Comparison of ENCODE assay signal across 7 mouse cellular contexts in genomic region chr7:30220008-30220356, GRCm38 (mm10). TPM values are rescaled to one million over a fixed set of nuclear protein-coding genes. Genes with fewer than 3 reads are reported as not detected.
DNase-seq lines count a peak whose midpoint lies in the region; ATAC-seq and TF ChIP-seq lines count a peak whose summit lies in the region.

No protein-coding gene starts in this region.

- H3K27ac ChIP-seq in CH12.LX (ENCODE audit: insufficient read depth, low read depth) = no peak overlapping the region
- H3K27ac ChIP-seq in bone marrow, adult 2 months (ENCODE audit: control insufficient read depth, insufficient read depth, low read depth, low read length, poor library complexity) = peak overlapping the region; percentile 30; the same call in 1 of the 2 replicates
- H3K27ac ChIP-seq in hindbrain, postnatal 0 days = peak overlapping the region; percentile 49; the same call in 1 of the 2 replicates
- peak overlapping the region; percentile 77 for H3K27ac ChIP-seq in liver, postnatal 0 days (ENCODE audit: low read depth)

- no peak for DNase-seq in CH12.LX (ENCODE audit: extremely low read depth)
- no peak for DNase-seq in hindbrain, postnatal 0 days (ENCODE audit: low spot score)
- peak; percentile 38 for DNase-seq in liver, postnatal 0 days
- no peak for DNase-seq in urinary bladder, postnatal 25 days (ENCODE audit: low spot score)
- no peak for DNase-seq in adrenal gland, postnatal 10 days
- no peak for DNase-seq in adrenal gland, adult 8-10 months

- in situ Hi-C loops in CH12.LX (cut with MboI; ENCODE audit: low pct_ligation_motif_present, low pct_unique_long_range_greater_than_20kb, low sequenced_read_pairs) = no loop called here

- no peak for TF ChIP-seq CTCF in CH12.LX (conservative IDR thresholded peaks at IDR 0.05 in 1 of 2, IDR thresholded peaks at IDR 0.05 in 1 of 2; ENCODE audit: low read depth in 2 of 2, low read length in 2 of 2)
- no peak for TF ChIP-seq CTCF in bone marrow, adult 2 months (IDR thresholded peaks at IDR 0.05; ENCODE audit: control insufficient read depth, insufficient read depth, low read length)
- TF ChIP-seq CTCF in hindbrain, postnatal 0 days (IDR thresholded peaks at IDR 0.05; ENCODE audit: low read depth) = no peak
- TF ChIP-seq CTCF in liver, postnatal 0 days (IDR thresholded peaks at IDR 0.05; ENCODE audit: low read depth) = no peak

- peak overlapping the region in 2 of 3 experiments; percentile 52 to 54 for H3K4me3 ChIP-seq in CH12.LX (replicated peaks in 1 of 3; ENCODE audit: low read depth in 2 of 3, low read length in 2 of 3, poor library complexity in 1 of 3)
- peak overlapping the region; percentile 16 for H3K4me3 ChIP-seq in bone marrow, adult 2 months (replicated peaks; ENCODE audit: control insufficient read depth, low read depth, low read length)
- peak overlapping the region; percentile 43 for H3K4me3 ChIP-seq in hindbrain, postnatal 0 days (ENCODE audit: low read length)
- peak overlapping the region; percentile 44 for H3K4me3 ChIP-seq in liver, postnatal 0 days (ENCODE audit: low read depth, low read length)

- no peaks in the 10 kb centered on the region for H3K27me3 ChIP-seq in CH12.LX (replicated peaks)
- no peaks in the 10 kb centered on the region for H3K27me3 ChIP-seq in hindbrain, postnatal 0 days (ENCODE audit: insufficient read depth, low read length)
- H3K27me3 ChIP-seq in liver, postnatal 0 days (ENCODE audit: insufficient read depth, low read length) = no peaks in the 10 kb centered on the region

- no peak for TF ChIP-seq EP300 in CH12.LX (IDR thresholded peaks at IDR 0.05; ENCODE audit: low read length)
- TF ChIP-seq EP300 in liver, postnatal 0 days (IDR thresholded peaks at IDR 0.05; ENCODE audit: low read depth) = peak; percentile 54; the same call in 1 of the 2 replicates

- H3K9me3 ChIP-seq in CH12.LX (replicated peaks; ENCODE audit: low read length) = peaks cover 2% of the 10 kb centered on the region
- H3K9me3 ChIP-seq in hindbrain, postnatal 0 days (ENCODE audit: low read length) = no peaks in the 10 kb centered on the region
- H3K9me3 ChIP-seq in liver, postnatal 0 days (ENCODE audit: low read length) = no peaks in the 10 kb centered on the region

- peaks cover 14 to 19% of the 10 kb centered on the region in 2 experiments for H3K4me1 ChIP-seq in CH12.LX (ENCODE audit: control insufficient read depth in 1 of 2, insufficient read depth in 2 of 2)
- peaks cover 3% of the 10 kb centered on the region; the same call in 1 of the 2 replicates for H3K4me1 ChIP-seq in bone marrow, adult 2 months (ENCODE audit: control insufficient read depth, insufficient read depth, low read length)
- no peaks in the 10 kb centered on the region for H3K4me1 ChIP-seq in hindbrain, postnatal 0 days (ENCODE audit: insufficient read depth, low read length)
- peaks cover 16% of the 10 kb centered on the region; the same call in 1 of the 2 replicates for H3K4me1 ChIP-seq in liver, postnatal 0 days (ENCODE audit: insufficient read depth)

- peak overlapping the region; percentile 99 for H3K4me2 ChIP-seq in CH12.LX (ENCODE audit: insufficient read depth, low read depth, poor library complexity, severe bottlenecking)
- H3K4me2 ChIP-seq in hindbrain, postnatal 0 days (ENCODE audit: low read depth, low read length) = peak overlapping the region; percentile 98
- peak overlapping the region; percentile 83 for H3K4me2 ChIP-seq in liver, postnatal 0 days (ENCODE audit: low read depth, low read length)

- dilution Hi-C loops in CH12.LX (cut with MboI; ENCODE audit: extremely low pct_ligation_motif_present, extremely low pct_unique_long_range_greater_than_20kb, low sequenced_read_pairs) = no loop called here

- TF ChIP-seq RAD21 in CH12.LX (IDR thresholded peaks at IDR 0.05; ENCODE audit: low read depth, low read length) = no peak

- WGBS in bone marrow, adult 2 months = 7% methylated on average over 11 of the region's 11 CpGs
- WGBS in hindbrain, postnatal 0 days = 22% methylated on average over 11 of the region's 11 CpGs
- WGBS in liver, postnatal 0 days (ENCODE audit: insufficient replicate concordance) = 9% methylated on average over 11 of the region's 11 CpGs

- ATAC-seq in hindbrain, postnatal 0 days = no peak
- ATAC-seq in liver, postnatal 0 days = peak; percentile 85

- H3K36me3 ChIP-seq in CH12.LX (replicated peaks in 1 of 2; ENCODE audit: control insufficient read depth in 1 of 2, insufficient read depth in 1 of 2, low read length in 1 of 2) = peaks cover 11 to 20% of the 10 kb centered on the region in 2 experiments
- H3K36me3 ChIP-seq in hindbrain, postnatal 0 days (ENCODE audit: insufficient read depth, low read length) = peaks cover 10% of the 10 kb centered on the region
- no peaks in the 10 kb centered on the region for H3K36me3 ChIP-seq in liver, postnatal 0 days (replicated peaks; ENCODE audit: insufficient read depth, low read length)

- H3K9ac ChIP-seq in CH12.LX (ENCODE audit: insufficient read depth, low read depth) = peak overlapping the region; percentile 67
- peak overlapping the region; percentile 50 for H3K9ac ChIP-seq in hindbrain, postnatal 0 days (replicated peaks; ENCODE audit: low read length)
- peak overlapping the region; percentile 58 for H3K9ac ChIP-seq in liver, postnatal 0 days (replicated peaks)

- TF ChIP-seq POLR2A in CH12.LX (IDR thresholded peaks at IDR 0.05; ENCODE audit: low read depth, low read length) = no peak
- no peak for TF ChIP-seq POLR2A in bone marrow, adult 2 months (IDR thresholded peaks at IDR 0.05; ENCODE audit: borderline replicate concordance, control insufficient read depth, low read depth, low read length)

- no peaks in the 10 kb centered on the region for H3K79me2 ChIP-seq in CH12.LX (replicated peaks; ENCODE audit: control insufficient read depth, extremely low read depth, insufficient read depth, poor library complexity, severe bottlenecking)

TF ChIP-seq in CH12.LX, 34 proteins besides CTCF, POLR2A, EP300 and RAD21 (continues in another document):
- TF ChIP-seq MYC (IDR thresholded peaks at IDR 0.05; ENCODE audit: low read depth, low read length) (no peak), PAX5 (IDR thresholded peaks at IDR 0.05; ENCODE audit: low read length) (no peak)

RNA-seq across cellular contexts. Expression of gene Polr2i, which starts 11.8 kb away (rescaled TPM):
- 83.6 and 101 TPM in 2 replicates for total RNA-seq in CH12.LX (2012; rRNA removed)
- total RNA-seq in CH12.LX (2014; rRNA removed) = 55.0 and 62.9 TPM in 2 replicates
- 74.2 and 75.4 TPM in 2 replicates for polyA plus RNA-seq in CH12.LX (2012; ENCODE audit: insufficient read length, low read depth)
- polyA plus RNA-seq in bone marrow, adult 2 months (2011; ENCODE audit: insufficient read depth, insufficient read length, low replicate concordance, missing spikeins) = 41.5 and 50.8 TPM in 2 replicates
- 65.9 and 98.4 TPM in 2 replicates for total RNA-seq in hindbrain, postnatal 0 days (2014; rRNA removed)
- 177 and 189 TPM in 2 replicates for polyA plus RNA-seq in hindbrain, postnatal 0 days (2015; fragmentation: Nextera tagmentation; extraction: Ambion mirVana)
- polyA plus RNA-seq in liver, postnatal 0 days (2015; fragmentation: Nextera tagmentation; extraction: Ambion mirVana) = 42.9 and 43.3 TPM in 2 replicates
- total RNA-seq in adrenal gland, postnatal 10 days (2021) = 100 to 1,000 TPM; 103 to 108 TPM
- total RNA-seq in adrenal gland, adult 8-10 months (2022) = 10 to 100 TPM; 62.8 to 93.8 (median 72.7) TPM

RNA-seq across cellular contexts. Expression of gene Tbcb, which starts 12.1 kb away (rescaled TPM):
- total RNA-seq in CH12.LX (2012; rRNA removed) = 89.6 and 109 TPM in 2 replicates
- total RNA-seq in CH12.LX (2014; rRNA removed) = 54.9 and 57.7 TPM in 2 replicates
- polyA plus RNA-seq in CH12.LX (2012; ENCODE audit: insufficient read length, low read depth) = 79.9 and 86.3 TPM in 2 replicates
- 24.0 and 67.8 TPM in 2 replicates for polyA plus RNA-seq in bone marrow, adult 2 months (2011; ENCODE audit: insufficient read depth, insufficient read length, low replicate concordance, missing spikeins)
- 123 and 129 TPM in 2 replicates for total RNA-seq in hindbrain, postnatal 0 days (2014; rRNA removed)
- 466 and 473 TPM in 2 replicates for polyA plus RNA-seq in hindbrain, postnatal 0 days (2015; fragmentation: Nextera tagmentation; extraction: Ambion mirVana)
- polyA plus RNA-seq in liver, postnatal 0 days (2015; fragmentation: Nextera tagmentation; extraction: Ambion mirVana) = 41.8 and 42.1 TPM in 2 replicates
- 10 to 100 TPM; 73.6 to 81.0 TPM for total RNA-seq in adrenal gland, postnatal 10 days (2021)
- 100 to 1,000 TPM; 102 to 119 (median 108) TPM for total RNA-seq in adrenal gland, adult 8-10 months (2022)

RNA-seq across cellular contexts. Expression of gene Ovol3, which starts 15.5 kb away (rescaled TPM):
- total RNA-seq in CH12.LX (2012; rRNA removed) (0.42 and 0.84 TPM in 2 replicates), CH12.LX (2014; rRNA removed) (1.9 and 2.8 TPM in 2 replicates)
- 3.4 and 4.3 TPM in 2 replicates for polyA plus RNA-seq in CH12.LX (2012; ENCODE audit: insufficient read length, low read depth)
- not detected in 2 replicates for polyA plus RNA-seq in bone marrow, adult 2 months (2011; ENCODE audit: insufficient read depth, insufficient read length, low replicate concordance, missing spikeins)
- not detected in 2 replicates for total RNA-seq in hindbrain, postnatal 0 days (2014; rRNA removed)
- polyA plus RNA-seq in hindbrain, postnatal 0 days (2015; fragmentation: Nextera tagmentation; extraction: Ambion mirVana) = not detected in 2 replicates
- polyA plus RNA-seq in liver, postnatal 0 days (2015; fragmentation: Nextera tagmentation; extraction: Ambion mirVana) = not detected in 2 replicates
- total RNA-seq in adrenal gland, postnatal 10 days (2021) = not detected
- total RNA-seq in adrenal gland, adult 8-10 months (2022) = not detected

RNA-seq across cellular contexts. Expression of gene Capns1, which starts 21.4 kb away (rescaled TPM):
- 85.8 and 101 TPM in 2 replicates for total RNA-seq in CH12.LX (2012; rRNA removed)
- 207 and 219 TPM in 2 replicates for total RNA-seq in CH12.LX (2014; rRNA removed)
- 218 and 233 TPM in 2 replicates for polyA plus RNA-seq in CH12.LX (2012; ENCODE audit: insufficient read length, low read depth)
- polyA plus RNA-seq in bone marrow, adult 2 months (2011; ENCODE audit: insufficient read depth, insufficient read length, low replicate concordance, missing spikeins) = 120 and 171 TPM in 2 replicates
- 289 and 322 TPM in 2 replicates for total RNA-seq in hindbrain, postnatal 0 days (2014; rRNA removed)
- polyA plus RNA-seq in hindbrain, postnatal 0 days (2015; fragmentation: Nextera tagmentation; extraction: Ambion mirVana) = 83.8 and 84.6 TPM in 2 replicates
- 30.2 and 30.6 TPM in 2 replicates for polyA plus RNA-seq in liver, postnatal 0 days (2015; fragmentation: Nextera tagmentation; extraction: Ambion mirVana)
- 100 to 1,000 TPM; 444 to 475 TPM for total RNA-seq in adrenal gland, postnatal 10 days (2021)
- total RNA-seq in adrenal gland, adult 8-10 months (2022) = 100 to 1,000 TPM; 562 to 740 (median 679) TPM

RNA-seq across cellular contexts. Expression of gene Cox7a1, which starts 36.0 kb away (rescaled TPM):
- total RNA-seq in CH12.LX (2012; rRNA removed) (5.5 and 14.0 TPM in 2 replicates), CH12.LX (2014; rRNA removed) (9.9 and 15.2 TPM in 2 replicates)
- polyA plus RNA-seq in CH12.LX (2012; ENCODE audit: insufficient read length, low read depth) = 1.6 and 4.2 TPM in 2 replicates
- polyA plus RNA-seq in bone marrow, adult 2 months (2011; ENCODE audit: insufficient read depth, insufficient read length, low replicate concordance, missing spikeins) = 6.8 TPM in 1 of 2 replicates, not detected in the other
- not detected in 2 replicates for total RNA-seq in hindbrain, postnatal 0 days (2014; rRNA removed)
- polyA plus RNA-seq in hindbrain, postnatal 0 days (2015; fragmentation: Nextera tagmentation; extraction: Ambion mirVana) = 8.1 and 9.7 TPM in 2 replicates
- 7.0 and 15.1 TPM in 2 replicates for polyA plus RNA-seq in liver, postnatal 0 days (2015; fragmentation: Nextera tagmentation; extraction: Ambion mirVana)
- 1,000 to 10,000 TPM; 1,474 to 1,616 TPM for total RNA-seq in adrenal gland, postnatal 10 days (2021)
- total RNA-seq in adrenal gland, adult 8-10 months (2022) = 100 to 1,000 TPM in 3 of 4 experiments, 10 to 100 TPM in 1; 65.3 to 235 (median 137) TPM
